Mouse (Mus musculus) lung, adult 2 months (tissue): ENCODE measurements at regions not wholly inside any gene's neighbourhood (a gene's known extent, or its start where the extent isn't known, plus 50 kb on each side); places are given as distances from the start of the nearest gene placed in this dataset.

Source experiments
- CTCF ChIP-seq: fragments of 200-500 bp; IDR thresholded peaks from 2 replicates; pipeline ENCODE4 v1.5.1; 2011; ENCODE audit warnings: mild to moderate bottlenecking, low read length, control low read depth; ENCODE audit not compliant: insufficient read depth
- POLR2A ChIP-seq: fragments of 200-500 bp; IDR thresholded peaks from 2 replicates; pipeline ENCODE4 v1.6.1; 2011; ENCODE audit warnings: low read depth, mild to moderate bottlenecking, control low read depth, low read length, borderline replicate concordance; ENCODE audit errors: extremely low read depth

DNA sequence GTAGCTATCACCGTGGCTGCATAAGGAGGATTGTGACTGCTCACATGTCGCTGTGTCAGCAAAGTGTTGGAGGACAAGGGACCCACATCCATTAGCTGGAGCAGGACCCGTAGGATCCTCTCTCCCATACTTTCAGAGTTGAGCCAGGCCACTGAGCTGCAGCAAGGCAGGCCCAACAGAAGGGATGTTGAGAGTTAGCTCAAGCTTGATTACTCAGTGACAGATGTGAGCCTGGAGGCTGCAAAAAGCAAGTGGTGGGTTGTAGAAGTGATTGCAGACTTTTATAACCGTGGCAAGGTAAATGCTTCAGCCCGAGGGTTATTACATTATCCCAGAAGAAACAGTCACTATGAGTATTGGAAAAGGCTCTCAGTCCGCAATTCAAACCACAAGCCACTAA, 388.3 kb upstream of the Prkcq start:
- TF ChIP-seq CTCF (no peak), POLR2A (no peak)
